Mouse (Mus musculus) C2C12 (cell line): ENCODE results near the gene Ctf2.

Experiments used
- CTCF ChIP-seq: IDR thresholded peaks from one replicate; pipeline ENCODE4 v1.5.1; 2011; ENCODE audit not compliant: control insufficient read depth, insufficient read depth, insufficient read length
- MYOD1 ChIP-seq: IDR thresholded peaks from one replicate; pipeline ENCODE4 v1.6.1; 2011; ENCODE audit warnings: low read depth; ENCODE audit not compliant: control insufficient read depth, insufficient read length

DNA sequence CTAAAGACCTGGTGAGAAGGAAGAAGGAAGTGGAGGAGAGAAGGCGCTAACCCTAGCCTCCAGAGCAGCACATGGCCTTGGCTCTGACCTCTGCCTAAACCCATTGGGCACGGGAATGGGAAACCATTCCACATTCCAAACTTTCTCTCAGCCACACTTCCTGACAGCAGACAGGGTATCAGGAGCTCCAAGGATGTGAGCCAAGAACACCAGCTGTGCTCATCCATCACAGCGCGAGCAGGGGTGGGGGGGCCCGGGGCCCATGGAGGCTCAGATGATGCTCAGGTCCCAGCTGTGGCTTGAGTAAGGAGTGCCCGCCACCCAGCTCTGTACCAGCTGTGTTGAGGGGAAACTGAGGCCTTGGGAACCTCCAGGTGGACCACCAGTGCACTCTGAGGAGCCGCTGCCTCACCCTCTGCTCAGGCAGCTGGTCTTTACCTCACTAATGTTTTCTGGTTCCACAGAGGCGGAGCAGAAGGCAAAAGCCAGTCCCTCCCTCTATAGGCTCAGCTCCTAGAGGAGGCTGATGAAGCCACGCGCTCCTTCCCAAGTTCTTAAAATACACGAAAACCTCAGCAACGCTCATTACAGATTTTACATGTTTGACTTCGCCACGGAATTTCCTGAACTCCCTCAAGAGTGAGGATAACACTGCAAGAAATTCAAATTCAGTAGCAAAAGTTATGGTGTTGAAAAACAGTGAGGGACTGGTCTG, 46.5 kb downstream of the Ctf2 start:
- TF ChIP-seq CTCF, result no peak
- TF ChIP-seq MYOD1, result peak; percentile 95
